28 mouse cellular contexts compared by ENCODE assay signal in the genomic region with DNA sequence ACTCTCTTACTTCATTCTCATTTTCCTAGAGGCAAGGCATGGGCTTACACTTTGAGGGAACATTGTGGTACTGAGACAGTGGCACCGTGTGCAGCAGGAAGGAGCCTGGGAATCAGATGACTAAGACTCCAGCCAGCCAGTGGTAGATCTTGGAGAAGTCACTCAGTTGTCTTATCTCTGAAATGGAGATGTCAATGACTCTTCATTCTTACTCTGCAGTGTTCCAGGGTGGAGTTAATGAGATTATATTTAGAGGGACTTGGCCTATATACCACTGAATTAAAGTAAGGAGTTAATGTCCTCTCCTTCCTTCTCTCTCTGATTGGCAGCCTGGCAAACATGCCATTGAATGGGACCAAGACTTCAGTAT. TPM values are rescaled to one million over a fixed set of nuclear protein-coding genes. Genes with fewer than 3 reads are reported as not detected.
DNase-seq lines count a peak whose midpoint lies in the region; ATAC-seq lines count a peak whose summit lies in the region.
"Had no signal": no experiment of that assay in that cellular context is flagged by ENCODE, and none has a peak within 500 bp of the region (broad histone marks: within the 10 kb centered on the region; RNA-seq: fewer than 3 reads in every experiment).

No protein-coding gene starts in this region.

- H3K27ac ChIP-seq in midbrain, embryonic 11.5 days (ENCODE audit: low read depth, low read length), result no peak overlapping the region
- H3K27ac ChIP-seq in midbrain, embryonic 14.5 days (replicated peaks; ENCODE audit: low read depth, low read length), result no peak overlapping the region
- H3K27ac ChIP-seq in liver, embryonic 12.5 days, result peak overlapping the region; percentile 65
- peak overlapping the region; percentile 91 for H3K27ac ChIP-seq in macrophage
- H3K27ac ChIP-seq: embryonic facial prominence, embryonic 13.5 days; heart, embryonic 13.5 days; hindbrain, postnatal 0 days; limb, embryonic 10.5 days; midbrain, embryonic 12.5 days had no signal

- H3K4me1 ChIP-seq in midbrain, embryonic 11.5 days (ENCODE audit: control insufficient read depth, insufficient read depth, low read length), result no peaks in the 10 kb centered on the region
- no peaks in the 10 kb centered on the region for H3K4me1 ChIP-seq in midbrain, embryonic 14.5 days (ENCODE audit: control insufficient read depth, insufficient read depth, low read length)
- peaks cover 55% of the 10 kb centered on the region for H3K4me1 ChIP-seq in liver, embryonic 12.5 days

- WGBS in midbrain, embryonic 11.5 days, result 84% methylated on average over 1 of the region's 1 CpGs
- WGBS in midbrain, embryonic 14.5 days, result 83% methylated on average over 1 of the region's 1 CpGs
- 30% methylated on average over 1 of the region's 1 CpGs for WGBS in liver, embryonic 12.5 days (ENCODE audit: insufficient replicate concordance)
- 45% methylated on average over 1 of the region's 1 CpGs for WGBS in macrophage (ENCODE audit: missing documents)

- no peaks in the 10 kb centered on the region for H3K36me3 ChIP-seq in midbrain, embryonic 11.5 days (ENCODE audit: control insufficient read depth, insufficient read depth, low read length)
- peaks cover 2% of the 10 kb centered on the region; the same call in 1 of the 2 replicates for H3K36me3 ChIP-seq in midbrain, embryonic 14.5 days (ENCODE audit: control insufficient read depth, insufficient read depth, low read length)
- H3K36me3 ChIP-seq in liver, embryonic 12.5 days, result no peaks in the 10 kb centered on the region
- no peaks in the 10 kb centered on the region for H3K36me3 ChIP-seq in macrophage (ENCODE audit: inconsistent target)
- H3K36me3 ChIP-seq: limb, embryonic 10.5 days; midbrain, embryonic 12.5 days had no signal

- peak; percentile 28 for DNase-seq in midbrain, embryonic 11.5 days (ENCODE audit: low spot score, missing footprints)
- no peak for DNase-seq in midbrain, embryonic 14.5 days
- DNase-seq in layer of hippocampus, adult 11-12 months (ENCODE audit: low spot score), result no peak
- DNase-seq in cerebellum, postnatal 4 days (ENCODE audit: low spot score in 2 of 2), result no peak
- DNase-seq: adrenal gland, adult 2 months; cerebellum, adult 2 months; cerebellum, postnatal 25 days; embryo, embryonic 11 days; gastrocnemius, postnatal 14 days; heart, adult 18-20 months; heart, postnatal 14 days; kidney, adult 18-20 months; kidney, postnatal 10 days; retina, postnatal 1 day; right cerebral cortex, postnatal 4 days; thymus, adult 2 months; thymus, postnatal 4 days had no signal

- no peaks in the 10 kb centered on the region for H3K79me2 ChIP-seq in macrophage (ENCODE audit: inconsistent target)

- no peak overlapping the region for H3K9ac ChIP-seq in midbrain, embryonic 11.5 days (ENCODE audit: low read length)
- no peak overlapping the region for H3K9ac ChIP-seq in midbrain, embryonic 14.5 days (replicated peaks; ENCODE audit: low read length)
- H3K9ac ChIP-seq in liver, embryonic 12.5 days, result no peak overlapping the region
- H3K9ac ChIP-seq: embryonic facial prominence, embryonic 13.5 days; heart, embryonic 13.5 days; midbrain, embryonic 12.5 days had no signal

- H3K4me2 ChIP-seq in midbrain, embryonic 11.5 days, result no peak overlapping the region
- H3K4me2 ChIP-seq in midbrain, embryonic 14.5 days (ENCODE audit: low read length), result no peak overlapping the region
- H3K4me2 ChIP-seq in liver, embryonic 12.5 days, result peak overlapping the region; percentile 22; the same call in 1 of the 2 replicates
- H3K4me2 ChIP-seq: embryonic facial prominence, embryonic 13.5 days; heart, embryonic 13.5 days; midbrain, embryonic 12.5 days had no signal

- no peaks in the 10 kb centered on the region for H3K9me3 ChIP-seq in midbrain, embryonic 11.5 days (ENCODE audit: control insufficient read depth, low read length)
- H3K9me3 ChIP-seq in midbrain, embryonic 14.5 days (ENCODE audit: control insufficient read depth, low read length), result no peaks in the 10 kb centered on the region
- no peaks in the 10 kb centered on the region for H3K9me3 ChIP-seq in liver, embryonic 12.5 days (replicated peaks)
- H3K9me3 ChIP-seq: embryonic facial prominence, embryonic 13.5 days; heart, embryonic 13.5 days; limb, embryonic 10.5 days; midbrain, embryonic 12.5 days had no signal

- ATAC-seq in midbrain, embryonic 11.5 days (ENCODE audit: low FRiP score), result no peak
- ATAC-seq in midbrain, embryonic 14.5 days (ENCODE audit: low FRiP score, low TSS enrichment), result no peak
- peak; percentile 70 for ATAC-seq in liver, embryonic 12.5 days
- ATAC-seq in inflammation-experienced regulatory T-cells, adult 6 months, result no peak
- ATAC-seq: forebrain, embryonic 14.5 days; hindbrain, postnatal 0 days had no signal

- no peak overlapping the region for H3K4me3 ChIP-seq in midbrain, embryonic 11.5 days (ENCODE audit: low read depth, low read length)
- H3K4me3 ChIP-seq in midbrain, embryonic 14.5 days (replicated peaks; ENCODE audit: low read depth, low read length), result no peak overlapping the region
- no peak overlapping the region for H3K4me3 ChIP-seq in liver, embryonic 12.5 days
- no peak overlapping the region for H3K4me3 ChIP-seq in macrophage (ENCODE audit: inconsistent target)
- H3K4me3 ChIP-seq: embryonic facial prominence, embryonic 13.5 days; heart, embryonic 13.5 days; limb, embryonic 10.5 days; midbrain, embryonic 12.5 days had no signal

- H3K27me3 ChIP-seq in midbrain, embryonic 11.5 days (ENCODE audit: control insufficient read depth, insufficient read depth, low read length), result no peaks in the 10 kb centered on the region
- no peaks in the 10 kb centered on the region for H3K27me3 ChIP-seq in midbrain, embryonic 14.5 days (ENCODE audit: control insufficient read depth, insufficient read depth, low read length)
- no peaks in the 10 kb centered on the region for H3K27me3 ChIP-seq in liver, embryonic 12.5 days (replicated peaks)
- H3K27me3 ChIP-seq: embryonic facial prominence, embryonic 13.5 days; heart, embryonic 13.5 days; midbrain, embryonic 12.5 days; Patski had no signal

RNA-seq across cellular contexts. Expression of gene Plxna2, which starts 54.5 kb away (rescaled TPM):
- polyA plus RNA-seq in midbrain, embryonic 11.5 days (2014; fragmentation: Nextera tagmentation; extraction: Ambion mirVana), result 10.6 and 10.7 TPM in 2 replicates
- polyA plus RNA-seq in midbrain, embryonic 14.5 days (2014; fragmentation: Nextera tagmentation; extraction: Ambion mirVana), result 21.2 and 24.1 TPM in 2 replicates
- polyA plus RNA-seq in liver, embryonic 12.5 days (2016; fragmentation: Nextera tagmentation; extraction: Ambion mirVana), result 1.8 and 2.1 TPM in 2 replicates
- total RNA-seq in macrophage (2018; cell fraction: chromatin; rRNA removed), result 100 to 1,000 TPM in 11 of 26 experiments, 10 to 100 TPM in 15; 22.7 to 431 (median 83.1) TPM
- total RNA-seq in macrophage (2018; cell fraction: cytosol; rRNA removed), result 10 to 100 TPM in 13 of 26 experiments, 1 to 10 TPM in 13; 3.8 to 30.4 (median 11.1) TPM
- 100 to 1,000 TPM in 7 of 26 experiments, 10 to 100 TPM in 19; 13.3 to 212 (median 58.5) TPM for total RNA-seq in macrophage (2018; cell fraction: nucleus; rRNA removed)
- 6.9 to 10.3 TPM (median 7.1 TPM) in 3 replicates for polyA plus RNA-seq in macrophage (2018)
- under 1 TPM in 1 of 3 experiments, not detected in 2; 0.15 TPM for polyA plus RNA-seq in inflammation-experienced regulatory T-cells, adult 6 months (2017; shearing (Covaris generic))
- total RNA-seq: monocyte, adult 5-6 weeks had no signal

Comparison
In these comparisons a context has a peak if more than half of its experiments do, and no peak if none do; other contexts are left out.
1. H3K27ac ChIP-seq: peak in liver, embryonic 12.5 days (single experiment) and macrophage (single experiment); none in midbrain, embryonic 11.5 days (single experiment) and midbrain, embryonic 14.5 days (single experiment).